Mouse (Mus musculus): ENCODE measurements around the gene Oxnad1. TPM values are rescaled to one million over a fixed set of nuclear protein-coding genes. Genes with fewer than 3 reads are reported as not detected.
A peak's percentile ranks its signal among the peaks of the same experiment; 100 is the strongest.

Gene Oxnad1
- polyA plus RNA-seq, 1 experiment from 2014 or later = 12.1 TPM

DNA sequence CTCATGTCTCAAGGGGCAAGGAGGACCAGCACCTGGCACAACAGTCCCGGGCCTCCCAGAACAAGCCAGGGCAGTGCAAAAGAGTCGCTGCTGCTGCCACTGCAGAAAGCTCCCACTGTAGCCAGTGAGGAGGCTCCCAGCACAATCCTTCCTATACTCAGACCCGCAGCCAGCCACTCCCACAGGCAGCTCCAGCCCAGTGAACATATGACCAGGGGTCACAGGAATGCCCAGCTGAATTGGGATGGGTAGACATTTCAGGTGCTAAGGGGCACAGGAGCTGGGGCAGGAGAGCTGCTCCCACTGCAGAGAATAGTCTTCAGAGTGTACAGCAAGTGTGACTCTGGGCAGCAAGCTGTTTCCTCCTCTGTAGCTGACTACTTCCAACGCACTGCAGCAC lies 60.2 kb downstream of the Oxnad1 start:
- ATAC-seq (no peak), DNase-seq (ENCODE audit: low spot score) (no peak)
- peaks cover 3% of the 10 kb centered on the region; the same call in 1 of the 2 replicates for H3K27me3 ChIP-seq (replicated peaks; ENCODE audit: insufficient read depth, low read length)
- H3K4me3 ChIP-seq (ENCODE audit: low read depth, low read length) = no peak overlapping the region
- no peak for TF ChIP-seq EP300 (IDR thresholded peaks at IDR 0.05)
- TF ChIP-seq CTCF (IDR thresholded peaks at IDR 0.05) = no peak
- no peaks in the 10 kb centered on the region for H3K36me3 ChIP-seq (ENCODE audit: insufficient read depth, low read length)
- H3K4me1 ChIP-seq (ENCODE audit: insufficient read depth, low read depth, low read length) = no peaks in the 10 kb centered on the region
- H3K9me3 ChIP-seq (ENCODE audit: low read length) = peaks cover 4% of the 10 kb centered on the region; the same call in 1 of the 2 replicates
- WGBS = 60% methylated on average over 4 of the region's 4 CpGs
- no peak overlapping the region for H3K4me2 ChIP-seq (replicated peaks; ENCODE audit: low read depth, low read length)
- H3K9ac ChIP-seq (replicated peaks; ENCODE audit: low read depth) = no peak overlapping the region
- H3K27ac ChIP-seq (ENCODE audit: low read length) = no peak overlapping the region

DNA sequence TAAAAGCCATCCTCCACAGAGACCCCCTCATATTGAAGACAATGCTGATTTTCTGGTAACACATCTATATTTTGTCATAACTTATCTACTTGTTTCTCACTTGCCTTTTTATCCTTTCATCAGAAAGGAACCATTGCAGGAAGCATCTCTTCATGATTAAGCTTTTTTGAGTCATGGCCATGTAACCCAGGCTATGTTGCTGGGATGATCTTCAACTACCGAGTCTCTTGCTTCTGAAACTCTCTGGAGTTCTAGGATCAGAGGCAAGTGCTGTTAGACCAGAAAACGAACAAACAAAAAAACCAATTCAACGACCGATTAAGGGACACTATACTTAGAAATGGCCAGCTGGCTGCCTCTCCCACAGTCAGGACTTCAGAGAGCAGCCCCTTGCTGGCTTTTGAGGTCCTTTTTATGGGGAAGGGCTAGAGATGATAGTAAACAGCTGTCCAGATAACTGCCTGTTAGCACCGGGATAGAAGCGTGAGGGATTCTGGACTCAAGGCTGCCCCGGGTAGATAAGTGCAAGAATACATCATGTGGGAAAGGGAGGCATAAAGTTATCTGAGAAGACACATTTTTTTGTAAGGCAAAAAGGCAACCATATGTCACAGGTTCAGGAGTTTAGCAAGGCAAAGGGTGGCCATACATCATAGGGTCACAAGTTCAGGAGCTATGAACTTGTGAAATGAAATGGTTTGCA lies 60.8 kb downstream of the Oxnad1 start:
- TF ChIP-seq CTCF (IDR thresholded peaks at IDR 0.05) (no peak), EP300 (IDR thresholded peaks at IDR 0.05) (no peak)
- Histone ChIP-seq H3K4me1 (ENCODE audit: insufficient read depth, low read depth, low read length) (no peaks in the 10 kb centered on the region), H3K4me3 (ENCODE audit: low read depth, low read length) (no peak overlapping the region), H3K36me3 (ENCODE audit: insufficient read depth, low read length) (no peaks in the 10 kb centered on the region), H3K9ac (replicated peaks; ENCODE audit: low read depth) (no peak overlapping the region), H3K27me3 (replicated peaks; ENCODE audit: insufficient read depth, low read length) (peaks cover 3% of the 10 kb centered on the region; the same call in 1 of the 2 replicates), H3K9me3 (ENCODE audit: low read length) (peaks cover 4% of the 10 kb centered on the region; the same call in 1 of the 2 replicates), H3K4me2 (replicated peaks; ENCODE audit: low read depth, low read length) (no peak overlapping the region), H3K27ac (ENCODE audit: low read length) (no peak overlapping the region)
- 62% methylated on average over 7 of the region's 7 CpGs for WGBS
- DNase-seq (ENCODE audit: low spot score) (no peak), ATAC-seq (no peak)

DNA sequence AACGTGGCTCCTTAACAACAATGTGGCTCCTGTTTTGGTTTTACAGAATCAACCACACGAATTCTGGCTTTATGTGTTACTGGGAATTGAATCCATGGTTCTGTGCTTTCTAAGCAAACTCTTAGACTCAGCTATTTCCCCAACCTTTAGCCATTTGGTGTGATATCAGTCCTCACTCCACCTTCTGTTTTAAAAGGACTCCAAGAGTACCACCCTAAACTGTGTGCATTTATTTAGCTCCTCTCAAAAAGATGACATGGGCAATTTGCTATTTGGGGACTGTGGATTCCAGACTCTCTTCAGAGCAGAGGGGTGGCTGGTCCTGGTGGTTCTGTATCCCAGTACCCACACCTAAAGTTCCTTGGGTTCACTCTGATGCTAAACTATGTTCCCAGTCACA lies 61.4 kb downstream of the Oxnad1 start:
- Histone ChIP-seq H3K27ac (ENCODE audit: low read length) (no peak overlapping the region), H3K36me3 (ENCODE audit: insufficient read depth, low read length) (no peaks in the 10 kb centered on the region), H3K9me3 (ENCODE audit: low read length) (peaks cover 4% of the 10 kb centered on the region; the same call in 1 of the 2 replicates), H3K4me2 (replicated peaks; ENCODE audit: low read depth, low read length) (no peak overlapping the region), H3K27me3 (replicated peaks; ENCODE audit: insufficient read depth, low read length) (peaks cover 3% of the 10 kb centered on the region; the same call in 1 of the 2 replicates), H3K4me1 (ENCODE audit: insufficient read depth, low read depth, low read length) (no peaks in the 10 kb centered on the region), H3K4me3 (ENCODE audit: low read depth, low read length) (no peak overlapping the region), H3K9ac (replicated peaks; ENCODE audit: low read depth) (no peak overlapping the region)
- 51% methylated on average over 2 of the region's 2 CpGs for WGBS
- ATAC-seq = no peak
- no peak for TF ChIP-seq EP300 (IDR thresholded peaks at IDR 0.05)
- TF ChIP-seq CTCF (IDR thresholded peaks at IDR 0.05) = no peak
- no peak for DNase-seq (ENCODE audit: low spot score)

DNA sequence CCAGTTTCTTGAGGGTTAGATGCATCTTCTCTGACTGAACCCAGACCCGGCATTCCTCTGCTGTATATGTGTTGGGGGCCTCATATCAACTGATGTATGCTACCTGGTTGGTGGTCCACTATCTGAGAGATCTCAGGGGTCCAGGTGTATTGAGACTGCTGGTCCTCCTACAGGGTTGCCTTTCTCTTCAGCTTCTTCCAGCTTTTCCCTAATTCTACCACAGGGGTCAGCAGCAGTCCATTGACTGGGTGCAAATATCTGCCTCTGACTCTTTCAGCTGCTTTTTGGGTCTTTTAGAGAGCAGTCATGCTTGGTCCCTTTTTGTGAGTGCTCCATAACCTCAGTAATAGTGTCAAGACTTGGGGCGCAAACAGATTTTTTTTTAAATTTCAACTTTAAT lies 65.7 kb downstream of the Oxnad1 start:
- Histone ChIP-seq H3K36me3 (ENCODE audit: insufficient read depth, low read length) (no peaks in the 10 kb centered on the region), H3K4me2 (replicated peaks; ENCODE audit: low read depth, low read length) (no peak overlapping the region), H3K9ac (replicated peaks; ENCODE audit: low read depth) (no peak overlapping the region), H3K4me3 (ENCODE audit: low read depth, low read length) (no peak overlapping the region), H3K9me3 (ENCODE audit: low read length) (peaks cover 4% of the 10 kb centered on the region; the same call in 1 of the 2 replicates), H3K27me3 (replicated peaks; ENCODE audit: insufficient read depth, low read length) (peaks cover 3% of the 10 kb centered on the region; the same call in 1 of the 2 replicates), H3K27ac (ENCODE audit: low read length) (no peak overlapping the region), H3K4me1 (ENCODE audit: insufficient read depth, low read depth, low read length) (no peaks in the 10 kb centered on the region)
- WGBS = 89% methylated on average over 2 of the region's 2 CpGs
- no peak for ATAC-seq
- TF ChIP-seq CTCF (IDR thresholded peaks at IDR 0.05) (peak; percentile 45; the same call in 1 of the 2 replicates), EP300 (IDR thresholded peaks at IDR 0.05) (no peak)
- DNase-seq (ENCODE audit: low spot score) = no peak

DNA sequence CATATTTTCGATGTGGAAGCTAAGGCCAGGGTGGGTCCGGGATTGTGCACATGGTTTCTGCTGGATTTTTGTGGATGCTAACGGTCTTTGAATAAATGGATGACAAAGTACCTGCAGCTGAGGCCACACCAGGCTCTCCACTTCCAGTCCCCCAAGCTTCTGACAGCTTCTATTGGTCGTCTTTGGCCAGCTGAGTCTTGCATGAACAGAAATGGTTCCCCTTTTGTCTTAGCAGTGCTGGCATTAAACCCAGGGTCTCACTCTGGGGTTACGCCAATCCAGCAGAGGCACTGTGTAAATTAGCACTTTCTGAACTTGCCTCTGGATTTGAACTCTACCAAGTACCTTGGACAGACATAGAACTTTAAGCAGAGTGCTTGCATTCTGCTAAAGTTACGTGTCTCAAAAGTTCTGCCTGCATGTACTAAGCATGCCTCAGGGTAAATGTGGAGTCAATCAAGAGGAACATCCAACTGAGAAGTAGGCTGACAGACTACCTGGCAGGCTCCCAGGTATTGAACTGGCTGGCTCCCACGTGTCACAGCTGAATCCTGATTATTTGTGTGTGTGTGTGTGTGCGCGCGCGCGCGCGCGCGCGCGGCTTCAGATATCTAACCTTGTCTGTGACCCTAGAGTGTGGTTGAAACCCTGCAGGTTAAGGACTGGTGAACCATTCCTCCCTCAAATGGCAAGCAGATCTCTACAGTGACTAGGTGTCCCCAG lies 67.2 kb downstream of the Oxnad1 start:
- WGBS = 89% methylated on average over 18 of the region's 18 CpGs
- Histone ChIP-seq H3K27me3 (replicated peaks; ENCODE audit: insufficient read depth, low read length) (peaks cover 3% of the 10 kb centered on the region; the same call in 1 of the 2 replicates), H3K9me3 (ENCODE audit: low read length) (no peaks in the 10 kb centered on the region)

More for the DNA sequence above, 67.2 kb downstream of the Oxnad1 start:
- no peak for ATAC-seq
- TF ChIP-seq EP300 (IDR thresholded peaks at IDR 0.05) = no peak
- TF ChIP-seq CTCF (IDR thresholded peaks at IDR 0.05) = no peak
- Histone ChIP-seq H3K9ac (replicated peaks; ENCODE audit: low read depth) (no peak overlapping the region), H3K4me1 (ENCODE audit: insufficient read depth, low read depth, low read length) (no peaks in the 10 kb centered on the region), H3K36me3 (ENCODE audit: insufficient read depth, low read length) (no peaks in the 10 kb centered on the region), H3K4me2 (replicated peaks; ENCODE audit: low read depth, low read length) (no peak overlapping the region), H3K4me3 (ENCODE audit: low read depth, low read length) (no peak overlapping the region), H3K27ac (ENCODE audit: low read length) (no peak overlapping the region)
- DNase-seq (ENCODE audit: low spot score) = no peak

Other genes with a start within 250 kb of the Oxnad1 start
- gene Galnt15, start 56.4 kb upstream of the Oxnad1 start, polyA plus RNA-seq (2015; fragmentation: Nextera tagmentation; extraction: Ambion mirVana) = 0.44 and 0.73 TPM in 2 replicates
- gene Dph3, start 355 bp downstream of the Oxnad1 start, polyA plus RNA-seq (2015; fragmentation: Nextera tagmentation; extraction: Ambion mirVana) = 70.5 and 81.6 TPM in 2 replicates
- not detected in 2 replicates for gene Msmb, start 56.6 kb downstream of the Oxnad1 start, polyA plus RNA-seq (2015; fragmentation: Nextera tagmentation; extraction: Ambion mirVana)
- 73.5 and 76.5 TPM in 2 replicates for gene Ncoa4, start 74.5 kb downstream of the Oxnad1 start, polyA plus RNA-seq (2015; fragmentation: Nextera tagmentation; extraction: Ambion mirVana)
- 151 and 160 TPM in 2 replicates for gene Timm23, start 116.5 kb downstream of the Oxnad1 start, polyA plus RNA-seq (2015; fragmentation: Nextera tagmentation; extraction: Ambion mirVana)
- gene Parg, start 116.6 kb downstream of the Oxnad1 start, polyA plus RNA-seq (2015; fragmentation: Nextera tagmentation; extraction: Ambion mirVana) = 16.5 and 20.2 TPM in 2 replicates
- 1.1 and 1.2 TPM in 2 replicates for gene Ogdhl, start 236.6 kb downstream of the Oxnad1 start, polyA plus RNA-seq (2015; fragmentation: Nextera tagmentation; extraction: Ambion mirVana)

Data from lung, postnatal 0 days (tissue).